Mouse (Mus musculus): ENCODE results near the gene Pik3ca.

DNA sequence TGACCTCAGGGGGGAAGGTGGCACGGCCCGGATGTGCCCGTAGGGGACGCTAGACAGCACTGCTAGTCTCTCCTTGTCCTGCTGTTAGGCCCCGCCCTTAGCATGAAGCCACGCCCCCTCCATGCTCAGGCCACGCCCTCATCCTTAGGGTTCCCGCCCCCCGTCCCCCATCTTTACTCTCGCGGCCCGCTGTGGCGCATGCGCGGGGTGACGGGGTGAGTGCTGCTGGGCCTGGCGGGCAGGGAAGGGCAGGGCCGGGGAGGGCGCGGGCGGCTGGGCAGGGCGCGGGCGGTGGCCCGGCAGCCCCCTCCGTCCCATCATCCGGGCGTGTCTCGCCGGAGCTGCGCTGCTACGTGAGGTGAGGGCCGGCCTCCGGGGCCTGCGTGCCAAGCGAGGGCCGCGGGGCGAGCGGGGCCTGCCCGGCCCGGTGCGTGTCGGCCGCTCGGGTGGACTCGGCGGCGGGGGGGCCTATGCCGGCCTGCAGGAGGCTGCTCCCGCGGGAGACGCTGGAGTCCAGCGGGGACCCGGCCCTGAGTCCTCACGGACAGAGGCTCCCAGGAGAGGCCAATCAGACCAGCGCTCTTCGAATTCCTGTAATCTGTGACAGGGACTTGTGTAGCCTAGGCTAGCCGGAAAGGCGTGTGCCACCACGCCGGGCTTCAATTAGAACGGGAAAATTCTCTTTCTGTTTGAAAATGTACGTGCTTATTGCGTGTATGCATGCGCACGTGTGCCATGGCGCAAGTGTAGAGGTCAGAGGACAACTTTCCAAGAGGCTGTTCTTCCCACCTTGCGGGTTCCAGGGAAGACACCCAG, 113.1 kb downstream of the Pik3ca start:
- TF ChIP-seq ZC3H11A (IDR thresholded peaks at IDR 0.05; ENCODE audit: borderline replicate concordance, low read depth, low read length) (no peak), CHD2 (IDR thresholded peaks at IDR 0.05; ENCODE audit: low read depth, low read length) (no peak), ZNF384 (IDR thresholded peaks at IDR 0.05; ENCODE audit: low read depth, low read length) (no peak)
